Mouse (Mus musculus) midbrain, postnatal 0 days (tissue): ENCODE data around the gene Gars. TPM values are rescaled to one million over a fixed set of nuclear protein-coding genes. Genes with fewer than 3 reads are reported as not detected.
A peak's percentile ranks its signal among the peaks of the same experiment; 100 is the strongest.

Source experiments
- ATAC-seq: fragments of 200-750 bp; cut with Nextera tagmentation; 2 replicates; pipeline ENCODE4 v1.8.0; 2017; ENCODE audit warnings: moderate number of reproducible peaks, mild to moderate bottlenecking, moderate TSS enrichment, moderate library complexity; ENCODE audit not compliant: low FRiP score
- DNase-seq: peaks from one replicate; pipeline ENCODE4 v3.0.0-alpha.2; 2015; ENCODE audit warnings: low spot score
- H3K27ac ChIP-seq: fragments of 300-500 bp; sonication (generic); 2 replicates; pipeline ENCODE4 v1.5.1; 2014; ENCODE audit warnings: low read depth, mild to moderate bottlenecking, low read length, mixed read lengths
- H3K27me3 ChIP-seq: fragments of 300-500 bp; sonication (generic); 2 replicates; pipeline ENCODE4 v1.6.1; 2014; ENCODE audit warnings: low read length, control low read depth, mixed read lengths; ENCODE audit not compliant: insufficient read depth
- H3K36me3 ChIP-seq: fragments of 300-500 bp; sonication (generic); 2 replicates; pipeline ENCODE4 v1.6.1; 2014; ENCODE audit warnings: low read length, control low read depth, mixed read lengths; ENCODE audit not compliant: insufficient read depth
- H3K4me1 ChIP-seq: fragments of 300-500 bp; sonication (generic); 2 replicates; pipeline ENCODE4 v1.6.1; 2014; ENCODE audit warnings: mild to moderate bottlenecking, control low read depth, antibody characterized with exemption, low read length, mixed read lengths; ENCODE audit not compliant: insufficient read depth
- H3K4me2 ChIP-seq: fragments of 300-500 bp; sonication (generic); 2 replicates; pipeline ENCODE4 v1.6.1; 2014; ENCODE audit warnings: low read depth, mild to moderate bottlenecking, low read length, mixed read lengths; ENCODE audit not compliant: poor library complexity, severe bottlenecking
- H3K4me3 ChIP-seq: fragments of 300-500 bp; sonication (generic); 2 replicates; pipeline ENCODE4 v1.5.1; 2014; ENCODE audit warnings: low read depth, mild to moderate bottlenecking, low read length, moderate library complexity
- H3K9ac ChIP-seq: fragments of 300-500 bp; sonication (generic); replicated peaks from 2 replicates; pipeline ENCODE4 v1.6.1; 2014; ENCODE audit warnings: mild to moderate bottlenecking, low read length, moderate library complexity, mixed read lengths; ENCODE audit not compliant: poor library complexity, severe bottlenecking
- H3K9me3 ChIP-seq: fragments of 300-500 bp; sonication (generic); 2 replicates; pipeline ENCODE4 v1.6.1; 2016; ENCODE audit warnings: low read length, control low read depth
- CTCF ChIP-seq: IDR thresholded peaks from 2 replicates; pipeline ENCODE4 v1.5.1; 2016; ENCODE audit warnings: antibody characterized with exemption, mild to moderate bottlenecking
- WGBS: fragments of 180-500 bp; shearing (Covaris S2); extraction: QIAGEN DNeasy Blood & Tissue Kit; methylation state at CpG from one replicate; pipeline ENCODE4 v1.1.7; 2014; 5-methylcytosine and 5-hydroxymethylcytosine counted together
- polyA plus RNA-seq: library from polyadenylated mRNA; unstranded; fragments of >200 nt; fragmentation: Nextera tagmentation; extraction: Ambion mirVana; gene quantifications from 2 replicates; pipeline ENCODE4 v1.2.1, GENCODE M21; 2015
- total RNA-seq: library from RNA; depleted of rRNA; stranded (reverse); fragments of >200 nt; gene quantifications from 2 replicates; pipeline ENCODE4 v1.2.3, GENCODE M21; 2014

Gars gene
- total and polyA plus RNA-seq, 2 experiments from 2014 or later: 136 to 202 TPM

GRCm38 (mm10) chr6:55076561-55077255 is 38.9 kb downstream of the Gars start:
- WGBS: 90% methylated on average over 4 of the region's 4 CpGs
- Histone ChIP-seq H3K4me1 (no peaks in the 10 kb centered on the region), H3K36me3 (peaks cover 57% of the 10 kb centered on the region), H3K4me3 (no peak overlapping the region), H3K27me3 (no peaks in the 10 kb centered on the region), H3K9me3 (no peaks in the 10 kb centered on the region), H3K27ac (no peak overlapping the region), H3K9ac (no peak overlapping the region), H3K4me2 (no peak overlapping the region)
- ATAC-seq: no peak
- DNase-seq: no peak
- no peak for TF ChIP-seq CTCF

- no peak overlapping the region for H3K4me2 ChIP-seq
- H3K9ac ChIP-seq: no peak overlapping the region
- H3K36me3 ChIP-seq: peaks cover 31% of the 10 kb centered on the region
- WGBS: 94% methylated on average over 3 of the region's 3 CpGs
- no peak overlapping the region for H3K27ac ChIP-seq
- DNase-seq (no peak), ATAC-seq (no peak)
- no peaks in the 10 kb centered on the region for H3K4me1 ChIP-seq
- no peaks in the 10 kb centered on the region for H3K27me3 ChIP-seq
- no peak for TF ChIP-seq CTCF
- no peak overlapping the region for H3K4me3 ChIP-seq
- H3K9me3 ChIP-seq: no peaks in the 10 kb centered on the region
These were observed 43.6 kb downstream of the Gars start for GRCm38 (mm10) chr6:55081379-55081778.

GRCm38 (mm10) chr6:55082261-55083051 is 44.6 kb downstream of the Gars start:
- no peak for ATAC-seq
- H3K4me2 ChIP-seq: no peak overlapping the region
- no peak for TF ChIP-seq CTCF
- no peak overlapping the region for H3K9ac ChIP-seq
- peaks cover 31% of the 10 kb centered on the region for H3K36me3 ChIP-seq
- H3K27ac ChIP-seq: no peak overlapping the region
- DNase-seq: no peak
- 82% methylated on average over 7 of the region's 7 CpGs for WGBS
- H3K27me3 ChIP-seq: no peaks in the 10 kb centered on the region
- no peak overlapping the region for H3K4me3 ChIP-seq
- H3K4me1 ChIP-seq: no peaks in the 10 kb centered on the region
- H3K9me3 ChIP-seq: no peaks in the 10 kb centered on the region

GRCm38 (mm10) chr6:55087355-55087754 is 49.5 kb downstream of the Gars start:
- no peaks in the 10 kb centered on the region for H3K4me1 ChIP-seq
- DNase-seq: no peak
- no peak overlapping the region for H3K9ac ChIP-seq
- no peak overlapping the region for H3K4me3 ChIP-seq
- no peak overlapping the region for H3K4me2 ChIP-seq
- no peaks in the 10 kb centered on the region for H3K36me3 ChIP-seq
- ATAC-seq: no peak
- 37% methylated on average over 4 of the region's 4 CpGs for WGBS
- H3K9me3 ChIP-seq: no peaks in the 10 kb centered on the region
- H3K27ac ChIP-seq: no peak overlapping the region
- no peak for TF ChIP-seq CTCF
- H3K27me3 ChIP-seq: no peaks in the 10 kb centered on the region

GRCm38 (mm10) chr6:55090639-55091038 is 52.8 kb downstream of the Gars start:
- Histone ChIP-seq H3K9me3 (no peaks in the 10 kb centered on the region), H3K9ac (no peak overlapping the region), H3K4me2 (no peak overlapping the region), H3K27ac (no peak overlapping the region), H3K4me3 (no peak overlapping the region), H3K4me1 (no peaks in the 10 kb centered on the region), H3K27me3 (no peaks in the 10 kb centered on the region), H3K36me3 (no peaks in the 10 kb centered on the region)
- 42% methylated on average over 4 of the region's 4 CpGs for WGBS
- 0 out of 2 replicates have a peak, but pooled peaks have one; percentile 9 for TF ChIP-seq CTCF
- DNase-seq: no peak
- no peak for ATAC-seq

- TF ChIP-seq CTCF: no peak
- no peaks in the 10 kb centered on the region for H3K4me1 ChIP-seq
- WGBS: 96% methylated on average over 9 of the region's 9 CpGs
- ATAC-seq (no peak), DNase-seq (no peak)
- H3K27ac ChIP-seq: no peak overlapping the region
- H3K9me3 ChIP-seq: no peaks in the 10 kb centered on the region
- H3K4me3 ChIP-seq: no peak overlapping the region
- H3K4me2 ChIP-seq: no peak overlapping the region
- H3K9ac ChIP-seq: no peak overlapping the region
- H3K36me3 ChIP-seq: no peaks in the 10 kb centered on the region
- no peaks in the 10 kb centered on the region for H3K27me3 ChIP-seq
These were observed 53.6 kb downstream of the Gars start for GRCm38 (mm10) chr6:55091396-55091795.
